Mouse (Mus musculus): Measurements from ENCODE around the gene Smarcd3.

GRCm38 (mm10) chr5:24635093-24635492, 10.9 kb upstream of the Smarcd3 start:
- TF ChIP-seq USF1 (IDR thresholded peaks at IDR 0.05; ENCODE audit: low read depth) (no peak), MAX (IDR thresholded peaks at IDR 0.05; ENCODE audit: low read depth) (no peak), POLR2A (IDR thresholded peaks at IDR 0.05; ENCODE audit: insufficient read length, low read depth) (no peak), POLR2AphosphoS2 (IDR thresholded peaks at IDR 0.05; ENCODE audit: insufficient read length, low read depth) (no peak), TCF12 (IDR thresholded peaks at IDR 0.05; ENCODE audit: insufficient read depth, poor library complexity, severe bottlenecking) (no peak), CEBPB (IDR thresholded peaks at IDR 0.05; ENCODE audit: insufficient read depth, poor library complexity, severe bottlenecking) (no peak), TCF3 (IDR thresholded peaks at IDR 0.05; ENCODE audit: insufficient read length, low read depth) (no peak), E2F4 (IDR thresholded peaks at IDR 0.05; ENCODE audit: insufficient read depth) (no peak), MYOG (IDR thresholded peaks at IDR 0.05; ENCODE audit: control insufficient read depth in 1 of 3, insufficient read depth in 1 of 3, insufficient read length in 2 of 3, low read depth in 2 of 3) (no peak), SRF (IDR thresholded peaks at IDR 0.05; ENCODE audit: control insufficient read depth, insufficient read length, low read depth) (no peak), MYOD1 (IDR thresholded peaks at IDR 0.05; ENCODE audit: control insufficient read depth in 1 of 3, insufficient read length in 2 of 3, low read depth in 2 of 3) (no peak)

Data from myocyte (in vitro differentiated cells).